Mouse (Mus musculus): ENCODE data around the gene Tll2. TPM values are rescaled to one million over a fixed set of nuclear protein-coding genes. Genes with fewer than 3 reads are reported as not detected.
A peak's percentile ranks its signal among the peaks of the same experiment; 100 is the strongest.

Tll2 gene
- polyA plus RNA-seq, 1 experiment from 2014 or later = 0.36 TPM

DNA sequence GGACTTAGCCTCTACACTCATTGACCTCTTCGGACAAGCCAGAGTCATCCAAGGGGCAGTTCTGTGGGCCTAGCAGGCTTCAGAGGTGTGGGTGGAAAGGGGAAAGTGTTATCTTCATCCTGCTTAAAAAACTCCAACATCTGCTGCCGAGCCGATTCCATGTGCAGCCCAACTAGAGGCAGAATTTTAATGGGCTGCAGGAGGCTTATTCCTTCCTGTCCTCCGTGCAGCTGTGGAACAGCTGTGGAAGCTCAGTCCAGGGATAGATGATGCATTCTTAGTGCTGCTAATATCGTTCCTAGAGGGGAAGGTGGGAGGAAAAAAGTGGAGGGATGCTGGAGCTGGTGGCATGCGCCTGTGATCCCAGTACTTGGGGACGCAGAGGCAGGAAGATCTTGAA is 52.0 kb downstream of the Tll2 start:
- no peak overlapping the region for H3K9ac ChIP-seq (replicated peaks)
- no peak overlapping the region for H3K4me3 ChIP-seq (replicated peaks)
- WGBS = 46% methylated on average over 7 of the region's 7 CpGs
- H3K4me2 ChIP-seq = no peak overlapping the region
- H3K36me3 ChIP-seq = no peaks in the 10 kb centered on the region
- peaks cover 14% of the 10 kb centered on the region for H3K4me1 ChIP-seq (replicated peaks)
- H3K27me3 ChIP-seq = no peaks in the 10 kb centered on the region
- H3K27ac ChIP-seq = no peak overlapping the region
- H3K9me3 ChIP-seq = 0 out of 2 replicates have a peak, but pooled peaks cover 5% of the 10 kb centered on the region
- ATAC-seq (ENCODE audit: insufficient number of reproducible peaks, insufficient read depth, low FRiP score, low TSS enrichment, low read depth) = no peak

DNA sequence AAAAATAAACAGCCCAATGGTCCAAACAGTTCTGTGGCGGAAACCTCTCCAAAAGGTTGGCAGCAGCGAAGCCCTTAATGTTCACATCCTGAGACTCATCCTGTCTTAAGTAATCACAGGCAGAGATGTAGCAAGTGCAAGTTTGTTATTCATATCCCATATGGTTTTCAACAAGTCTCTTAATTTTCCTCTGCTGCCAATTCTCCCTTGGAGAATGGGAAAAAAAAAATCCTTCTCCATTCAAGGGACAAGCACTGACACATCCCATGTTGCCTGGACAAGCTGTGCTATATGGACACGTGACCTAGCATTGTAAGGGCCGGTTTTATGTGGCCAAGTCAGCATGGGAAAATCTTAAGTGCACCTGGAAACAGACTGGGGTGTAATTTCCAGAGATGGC is 54.2 kb downstream of the Tll2 start:
- Histone ChIP-seq H3K9me3 (0 out of 2 replicates have a peak, but pooled peaks cover 5% of the 10 kb centered on the region), H3K36me3 (no peaks in the 10 kb centered on the region), H3K4me3 (replicated peaks) (no peak overlapping the region), H3K27me3 (no peaks in the 10 kb centered on the region), H3K4me1 (replicated peaks) (peaks cover 14% of the 10 kb centered on the region), H3K9ac (replicated peaks) (no peak overlapping the region), H3K4me2 (no peak overlapping the region), H3K27ac (no peak overlapping the region)
- 70% methylated on average over 4 of the region's 4 CpGs for WGBS
- no peak for ATAC-seq (ENCODE audit: insufficient number of reproducible peaks, insufficient read depth, low FRiP score, low TSS enrichment, low read depth)

DNA sequence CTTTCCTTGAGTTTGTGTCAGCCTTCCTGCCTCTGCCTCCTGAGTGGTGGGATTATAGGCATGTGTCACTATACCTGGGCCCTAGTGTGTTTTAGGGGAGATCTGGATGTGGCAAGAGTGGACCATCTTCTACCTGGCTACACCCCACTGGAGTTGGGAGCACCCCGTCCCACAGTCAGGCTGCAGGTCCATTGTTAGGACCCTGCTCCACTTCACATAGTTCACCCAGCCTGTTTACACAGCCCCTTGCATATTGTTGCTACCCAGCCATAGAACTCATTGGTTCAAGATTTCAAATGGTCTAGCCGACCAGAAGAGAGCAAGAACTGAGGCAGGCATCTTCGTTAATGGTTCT is 54.6 kb downstream of the Tll2 start:
- WGBS = 87% methylated on average over 3 of the region's 3 CpGs
- H3K9ac ChIP-seq (replicated peaks) = no peak overlapping the region
- no peak overlapping the region for H3K4me3 ChIP-seq (replicated peaks)
- H3K9me3 ChIP-seq = 0 out of 2 replicates have a peak, but pooled peaks cover 5% of the 10 kb centered on the region
- ATAC-seq (ENCODE audit: insufficient number of reproducible peaks, insufficient read depth, low FRiP score, low TSS enrichment, low read depth) = no peak
- no peaks in the 10 kb centered on the region for H3K27me3 ChIP-seq
- H3K4me2 ChIP-seq = no peak overlapping the region
- no peaks in the 10 kb centered on the region for H3K36me3 ChIP-seq
- H3K4me1 ChIP-seq (replicated peaks) = peaks cover 14% of the 10 kb centered on the region
- no peak overlapping the region for H3K27ac ChIP-seq

DNA sequence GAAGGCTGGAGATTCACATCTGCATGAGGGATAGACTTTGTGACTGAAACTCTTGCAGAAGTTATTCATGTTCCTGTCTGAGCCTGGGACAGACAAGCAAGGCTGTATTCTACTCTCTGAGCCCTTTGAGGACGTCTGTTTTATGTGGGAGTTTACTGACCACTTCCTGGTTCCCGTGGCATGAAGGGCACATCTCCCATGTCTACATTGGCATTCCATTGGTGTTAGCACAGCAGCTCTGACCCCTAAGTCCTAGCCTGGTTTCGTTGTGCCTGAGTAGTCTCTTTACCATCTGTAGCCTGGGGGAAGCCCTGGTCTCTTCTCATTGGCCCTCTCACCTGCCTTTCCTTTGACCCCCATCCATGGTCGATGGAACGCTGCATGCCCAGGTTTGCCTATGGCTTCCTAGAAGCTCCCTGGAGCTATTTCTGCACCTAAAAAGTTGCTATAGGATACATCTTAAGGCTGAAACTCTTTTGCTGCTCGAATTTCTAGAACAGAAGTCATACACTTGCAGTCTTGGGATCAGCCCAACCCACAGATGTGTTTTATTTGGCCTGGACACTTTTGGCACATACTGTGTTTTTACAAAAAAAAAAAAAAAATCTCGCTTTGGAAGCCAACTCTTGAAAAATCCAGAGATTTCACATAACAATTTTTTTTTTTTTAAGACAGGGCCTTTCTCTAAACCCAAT is 55.2 kb downstream of the Tll2 start:
- Histone ChIP-seq H3K9me3 (0 out of 2 replicates have a peak, but pooled peaks cover 5% of the 10 kb centered on the region), H3K4me1 (replicated peaks) (peaks cover 14% of the 10 kb centered on the region), H3K27me3 (no peaks in the 10 kb centered on the region), H3K36me3 (no peaks in the 10 kb centered on the region), H3K4me2 (no peak overlapping the region), H3K27ac (no peak overlapping the region), H3K9ac (replicated peaks) (no peak overlapping the region), H3K4me3 (replicated peaks) (no peak overlapping the region)
- 81% methylated on average over 7 of the region's 7 CpGs for WGBS
- ATAC-seq (ENCODE audit: insufficient number of reproducible peaks, insufficient read depth, low FRiP score, low TSS enrichment, low read depth) = no peak

DNA sequence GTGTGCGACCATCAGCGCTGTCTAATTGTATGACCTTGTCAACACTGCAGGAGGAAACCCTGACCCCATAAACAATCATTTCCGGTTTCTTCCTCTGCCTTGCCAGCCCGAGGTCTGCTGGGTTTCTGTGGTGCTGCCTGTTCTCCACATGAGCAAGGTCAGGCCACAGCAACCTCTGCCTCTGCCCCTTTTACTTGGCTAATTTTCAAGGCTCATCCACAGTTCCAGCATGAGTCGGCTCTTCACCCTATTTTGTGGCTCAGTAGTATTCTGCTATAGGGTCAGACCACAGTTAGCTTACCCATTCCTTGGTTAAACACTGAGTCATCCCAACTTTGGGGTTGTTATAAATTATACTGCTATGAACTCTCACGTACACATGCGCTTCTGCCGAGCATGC is 65.7 kb downstream of the Tll2 start:
- no peaks in the 10 kb centered on the region for H3K9me3 ChIP-seq

DNA sequence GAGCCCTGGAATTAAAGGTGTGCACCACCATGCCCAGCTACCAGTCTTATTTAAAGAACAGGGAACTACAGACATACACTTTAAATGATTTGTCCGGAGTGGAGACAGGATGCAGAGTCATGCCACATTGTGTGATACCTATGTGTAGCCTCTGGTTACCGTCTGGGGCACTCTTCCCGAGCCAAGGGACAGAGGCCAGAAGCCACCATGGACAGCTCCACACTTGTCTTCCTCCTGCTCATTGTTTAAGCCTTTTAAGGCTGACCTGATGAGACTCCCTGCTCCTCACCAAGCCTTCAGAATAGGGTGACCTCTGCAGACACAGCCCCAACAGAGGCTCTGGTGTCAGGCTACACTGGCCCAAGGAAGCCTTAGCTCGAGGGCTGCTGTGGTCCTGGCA is 67.0 kb downstream of the Tll2 start:
- Histone ChIP-seq H3K9me3 (no peaks in the 10 kb centered on the region), H3K36me3 (no peaks in the 10 kb centered on the region), H3K4me1 (replicated peaks) (no peaks in the 10 kb centered on the region), H3K27me3 (no peaks in the 10 kb centered on the region), H3K4me2 (no peak overlapping the region), H3K9ac (replicated peaks) (no peak overlapping the region), H3K4me3 (replicated peaks) (no peak overlapping the region), H3K27ac (no peak overlapping the region)
- 54% methylated on average over 4 of the region's 4 CpGs for WGBS
- ATAC-seq (ENCODE audit: insufficient number of reproducible peaks, insufficient read depth, low FRiP score, low TSS enrichment, low read depth) = no peak

More for the DNA sequence above, 65.7 kb downstream of the Tll2 start:
- Histone ChIP-seq H3K4me2 (no peak overlapping the region), H3K4me3 (replicated peaks) (no peak overlapping the region), H3K9ac (replicated peaks) (no peak overlapping the region), H3K27ac (no peak overlapping the region), H3K27me3 (no peaks in the 10 kb centered on the region), H3K4me1 (replicated peaks) (no peaks in the 10 kb centered on the region), H3K36me3 (no peaks in the 10 kb centered on the region)
- WGBS = 74% methylated on average over 8 of the region's 8 CpGs
- ATAC-seq (ENCODE audit: insufficient number of reproducible peaks, insufficient read depth, low FRiP score, low TSS enrichment, low read depth) = no peak

DNA sequence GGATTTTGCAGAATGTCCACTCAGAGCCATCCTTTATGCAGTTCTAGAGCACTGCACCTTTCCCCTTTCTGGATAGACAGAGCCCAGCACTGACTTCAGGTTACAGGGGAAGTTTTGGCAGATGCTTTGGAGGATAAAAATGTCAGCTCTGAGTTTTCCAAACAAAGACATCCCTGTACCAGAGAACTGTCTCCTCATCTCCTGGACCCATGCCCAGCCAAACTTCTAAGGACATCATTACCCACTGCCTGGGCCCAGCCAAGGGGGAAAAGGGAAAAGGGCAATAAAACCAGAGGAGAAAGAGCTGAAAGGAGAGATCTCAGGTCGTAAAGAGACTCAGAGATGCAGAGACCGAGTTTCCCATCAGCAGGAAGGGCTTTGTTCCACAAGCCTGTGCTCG is 83.6 kb downstream of the Tll2 start:
- H3K4me1 ChIP-seq (replicated peaks) = peaks cover 13% of the 10 kb centered on the region; the same call in 1 of the 2 replicates
- no peak overlapping the region for H3K27ac ChIP-seq
- H3K4me2 ChIP-seq = no peak overlapping the region
- no peaks in the 10 kb centered on the region for H3K27me3 ChIP-seq
- ATAC-seq (ENCODE audit: insufficient number of reproducible peaks, insufficient read depth, low FRiP score, low TSS enrichment, low read depth) = no peak
- WGBS = 19% methylated on average over 3 of the region's 3 CpGs
- no peak overlapping the region for H3K9ac ChIP-seq (replicated peaks)
- no peak overlapping the region for H3K4me3 ChIP-seq (replicated peaks)
- no peaks in the 10 kb centered on the region for H3K36me3 ChIP-seq
- H3K9me3 ChIP-seq = no peaks in the 10 kb centered on the region

DNA sequence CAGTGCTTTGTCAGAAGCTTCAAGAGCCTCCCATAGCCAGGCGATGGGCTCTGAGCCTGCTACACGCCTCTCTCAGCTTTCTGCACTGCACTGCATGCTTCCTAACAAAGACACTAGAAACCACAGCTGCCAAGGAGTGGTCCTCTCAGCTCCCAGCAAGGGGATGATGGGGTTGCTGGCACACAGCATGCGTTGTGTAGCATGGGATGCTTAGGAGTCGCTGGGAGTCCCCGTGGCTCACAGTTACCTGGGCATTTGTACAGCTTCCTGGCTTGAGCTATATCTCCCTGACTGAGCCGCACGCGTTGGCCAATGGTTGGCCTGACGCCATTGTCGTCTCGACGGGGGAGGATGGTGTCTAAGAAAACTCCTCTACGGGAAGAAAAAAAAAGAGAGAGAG is 86.7 kb downstream of the Tll2 start:
- ATAC-seq (ENCODE audit: insufficient number of reproducible peaks, insufficient read depth, low FRiP score, low TSS enrichment, low read depth) = no peak
- 93% methylated on average over 13 of the region's 13 CpGs for WGBS
- no peak overlapping the region for H3K4me2 ChIP-seq

DNA sequence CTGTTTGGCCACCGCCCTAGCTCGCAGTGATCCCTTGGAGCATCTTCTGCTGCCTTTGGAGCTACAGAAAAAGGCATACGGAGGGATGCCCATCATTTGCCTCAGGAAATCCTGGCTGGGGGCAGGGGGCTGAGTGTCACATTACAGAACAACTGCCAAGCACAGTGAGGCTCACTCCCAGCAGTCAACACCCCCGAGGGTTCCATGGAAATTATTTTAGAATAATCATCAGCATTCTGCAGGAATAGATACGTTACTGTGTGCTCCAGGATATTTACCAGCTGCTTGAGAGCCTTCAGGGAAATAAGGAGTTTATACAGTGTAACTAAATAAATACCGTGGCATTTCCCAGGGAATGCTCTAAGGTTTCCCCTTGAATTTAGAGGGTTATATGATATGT is 88.3 kb downstream of the Tll2 start:
- Histone ChIP-seq H3K9ac (replicated peaks) (no peak overlapping the region), H3K27me3 (no peaks in the 10 kb centered on the region; the same call in 1 of the 2 replicates), H3K4me2 (no peak overlapping the region), H3K27ac (no peak overlapping the region), H3K4me3 (replicated peaks) (no peak overlapping the region), H3K36me3 (no peaks in the 10 kb centered on the region), H3K4me1 (replicated peaks) (peaks cover 23% of the 10 kb centered on the region), H3K9me3 (no peaks in the 10 kb centered on the region)
- 0 out of 2 replicates have a peak, but pooled peaks have one; percentile 37 for ATAC-seq (ENCODE audit: insufficient number of reproducible peaks, insufficient read depth, low FRiP score, low TSS enrichment, low read depth)
- WGBS = 45% methylated on average over 6 of the region's 6 CpGs

More for the DNA sequence above, 86.7 kb downstream of the Tll2 start:
- no peak overlapping the region for H3K4me3 ChIP-seq (replicated peaks)
- peaks cover 17% of the 10 kb centered on the region for H3K4me1 ChIP-seq (replicated peaks)
- H3K27ac ChIP-seq = no peak overlapping the region
- no peaks in the 10 kb centered on the region for H3K9me3 ChIP-seq
- no peaks in the 10 kb centered on the region for H3K36me3 ChIP-seq
- H3K27me3 ChIP-seq = no peaks in the 10 kb centered on the region
- H3K9ac ChIP-seq (replicated peaks) = no peak overlapping the region

DNA sequence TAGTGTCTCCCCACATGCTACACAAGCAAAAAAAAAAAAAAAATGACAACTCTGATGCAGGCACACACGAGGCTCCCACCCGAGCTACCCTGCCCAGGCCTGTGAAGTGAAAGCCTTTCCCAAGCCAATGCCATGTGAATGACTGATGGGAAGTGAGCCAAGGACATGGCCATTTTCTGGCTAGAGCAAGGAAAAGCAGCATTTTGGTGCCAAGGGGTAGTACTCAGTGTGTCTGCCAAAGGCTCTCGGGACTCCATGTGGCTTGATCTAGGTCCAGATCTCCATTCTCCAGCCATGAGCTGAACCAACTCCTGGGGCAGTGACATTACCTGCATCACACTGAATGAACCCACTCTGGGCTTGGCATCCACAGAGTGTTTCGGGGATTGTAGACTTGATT is 89.3 kb downstream of the Tll2 start:
- no peak overlapping the region for H3K4me3 ChIP-seq (replicated peaks)
- 92% methylated on average over 4 of the region's 4 CpGs for WGBS
- H3K4me1 ChIP-seq (replicated peaks) = peaks cover 28% of the 10 kb centered on the region
- H3K4me2 ChIP-seq = no peak overlapping the region
- no peaks in the 10 kb centered on the region; the same call in 1 of the 2 replicates for H3K27me3 ChIP-seq
- no peaks in the 10 kb centered on the region for H3K36me3 ChIP-seq
- ATAC-seq (ENCODE audit: insufficient number of reproducible peaks, insufficient read depth, low FRiP score, low TSS enrichment, low read depth) = no peak
- no peaks in the 10 kb centered on the region for H3K9me3 ChIP-seq
- H3K27ac ChIP-seq = no peak overlapping the region
- H3K9ac ChIP-seq (replicated peaks) = no peak overlapping the region

DNA sequence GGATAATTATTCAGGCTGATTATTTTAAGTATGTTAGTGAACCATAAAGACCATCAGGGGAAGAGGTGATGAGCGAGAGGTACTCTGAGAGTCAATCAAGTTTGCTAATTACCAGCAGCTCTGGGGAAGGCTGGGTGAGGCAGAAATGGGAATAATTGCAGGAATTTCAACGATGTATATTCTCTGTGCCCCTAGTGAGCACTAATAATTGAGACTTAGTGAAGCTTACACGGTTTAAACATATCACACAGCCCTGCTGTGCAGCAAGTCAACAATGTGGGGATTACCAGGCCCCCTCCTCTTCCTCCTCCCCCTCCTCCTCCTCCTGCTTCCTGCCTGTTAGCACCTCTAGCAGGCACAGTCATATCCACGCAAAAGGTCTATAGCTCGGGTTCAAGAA is 92.0 kb downstream of the Tll2 start:
- Histone ChIP-seq H3K27ac (no peak overlapping the region), H3K4me3 (replicated peaks) (no peak overlapping the region), H3K9ac (replicated peaks) (no peak overlapping the region), H3K27me3 (no peaks in the 10 kb centered on the region; the same call in 1 of the 2 replicates), H3K36me3 (no peaks in the 10 kb centered on the region), H3K9me3 (no peaks in the 10 kb centered on the region), H3K4me2 (no peak overlapping the region), H3K4me1 (replicated peaks) (peaks cover 28% of the 10 kb centered on the region)
- WGBS = 26% methylated on average over 5 of the region's 5 CpGs
- no peak for ATAC-seq (ENCODE audit: insufficient number of reproducible peaks, insufficient read depth, low FRiP score, low TSS enrichment, low read depth)
